Mouse (Mus musculus): Measurements from ENCODE around the gene Olfr279.
"Not testable (repeated sequence)": the region's sequence is repeated elsewhere in the genome, so short reads cannot be mapped to it uniquely, and the experiment has no call there.

Gene Olfr279

DNA sequence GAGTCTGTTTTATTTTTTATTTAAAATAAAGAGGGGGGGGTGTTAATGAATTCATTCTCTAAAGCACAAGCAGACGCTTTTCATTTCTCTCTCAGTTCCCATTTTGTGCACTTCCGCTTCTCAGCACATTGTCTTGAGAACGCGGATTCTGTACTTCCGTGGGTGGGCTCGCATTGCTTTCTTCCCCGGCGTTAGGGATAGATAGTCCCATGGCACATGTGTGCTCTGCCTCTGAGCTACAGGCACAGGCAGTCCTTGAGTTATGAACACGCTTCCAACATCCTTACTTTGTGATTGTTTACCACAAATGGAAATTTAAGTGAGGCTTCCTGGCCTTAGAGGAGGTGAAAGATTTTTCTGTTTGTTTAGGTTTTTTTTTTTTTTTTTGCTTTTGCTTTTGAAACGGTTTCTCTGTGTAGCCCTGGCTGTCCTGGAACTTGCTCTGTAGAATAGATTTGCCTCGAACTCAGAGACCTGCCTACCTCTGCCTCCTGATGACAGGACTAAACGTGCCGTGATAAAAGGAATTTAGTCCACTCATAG, 19.3 kb downstream of the Olfr279 start:
- no peak for DNase-seq

DNA sequence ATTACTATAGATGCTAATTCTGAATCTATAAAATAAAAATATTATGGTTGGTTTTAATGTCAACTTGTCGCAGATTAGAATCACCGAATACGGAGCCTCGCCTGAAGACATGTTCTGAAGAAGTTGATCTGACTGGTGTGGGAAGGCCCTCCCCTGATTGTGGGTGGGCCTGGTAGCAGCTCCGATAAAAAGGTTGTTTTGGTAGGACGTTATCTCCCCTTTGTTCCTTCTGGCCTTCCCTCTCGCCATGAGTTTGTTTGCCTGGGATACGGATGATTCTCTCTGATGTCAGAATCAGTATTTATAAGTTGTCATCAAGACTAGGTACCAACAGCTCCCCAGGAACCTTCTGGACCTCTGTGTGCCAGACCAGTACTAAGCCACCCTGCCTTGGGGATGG, 20.0 kb downstream of the Olfr279 start:
- no peak for DNase-seq

GRCm38 (mm10) chr15:98512799-98513321, 20.7 kb downstream of the Olfr279 start:
- peak; percentile 82 to 84 for DNase-seq

DNA sequence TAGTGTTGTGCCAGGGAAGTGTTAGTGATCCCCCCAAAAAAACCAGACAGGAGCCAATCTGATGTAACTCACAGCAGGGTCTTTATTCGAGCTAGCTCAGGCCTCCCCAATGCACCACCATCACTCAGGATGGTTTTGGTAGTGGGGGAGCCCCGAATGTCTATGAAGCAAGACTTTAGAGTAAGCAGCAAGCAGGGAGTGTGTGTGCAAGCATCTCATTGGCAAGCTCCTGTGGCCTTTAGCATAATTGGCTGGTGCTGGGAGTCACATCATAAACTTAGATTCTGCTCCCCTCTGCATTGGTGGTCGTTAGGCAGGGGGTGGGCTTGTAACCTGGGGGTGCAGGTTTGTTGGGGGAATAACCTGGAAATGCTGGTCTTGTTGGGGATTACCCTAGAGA, 21.5 kb downstream of the Olfr279 start:
- not testable (repeated sequence) for DNase-seq

DNA sequence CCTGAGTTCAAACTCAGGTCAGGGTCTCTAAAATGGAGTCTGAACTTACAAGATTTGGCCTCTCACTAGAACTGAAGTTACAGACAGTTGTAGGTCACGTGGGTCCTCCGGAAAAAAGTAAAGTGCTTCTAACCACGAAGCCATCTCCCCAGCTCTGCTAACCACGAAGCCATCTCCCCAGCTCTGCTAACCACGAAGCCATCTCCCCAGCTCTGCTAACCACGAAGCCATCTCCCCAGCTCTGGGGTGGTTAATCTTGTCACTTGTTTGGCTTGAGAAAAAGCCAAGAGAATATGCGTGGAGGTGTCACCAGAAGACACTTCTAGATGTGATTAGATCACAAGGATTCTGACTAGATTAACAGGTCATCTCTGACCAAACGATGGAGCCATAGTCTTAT, 21.9 kb downstream of the Olfr279 start:
- DNase-seq, result no peak

DNA sequence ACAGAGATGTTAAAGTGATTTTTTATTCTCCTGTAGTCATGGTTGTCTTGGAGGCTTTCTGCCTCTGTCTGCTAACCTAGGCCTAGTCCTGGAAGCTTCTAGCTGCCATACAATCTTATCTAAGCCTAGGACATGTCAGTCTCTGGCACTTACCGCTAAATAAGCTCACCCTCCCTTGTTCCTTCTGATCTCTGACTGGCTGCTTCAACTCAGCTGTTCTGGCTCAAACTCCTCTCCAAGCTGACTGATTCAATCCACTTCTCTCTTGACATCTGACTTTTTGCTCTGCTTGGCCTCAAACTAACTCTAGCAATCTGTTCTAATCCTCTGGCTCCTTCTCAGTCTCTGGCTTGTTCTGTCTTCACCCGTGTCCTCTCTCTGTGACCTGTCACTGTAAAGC, 22.6 kb downstream of the Olfr279 start:
- DNase-seq, result not testable (repeated sequence)

DNA sequence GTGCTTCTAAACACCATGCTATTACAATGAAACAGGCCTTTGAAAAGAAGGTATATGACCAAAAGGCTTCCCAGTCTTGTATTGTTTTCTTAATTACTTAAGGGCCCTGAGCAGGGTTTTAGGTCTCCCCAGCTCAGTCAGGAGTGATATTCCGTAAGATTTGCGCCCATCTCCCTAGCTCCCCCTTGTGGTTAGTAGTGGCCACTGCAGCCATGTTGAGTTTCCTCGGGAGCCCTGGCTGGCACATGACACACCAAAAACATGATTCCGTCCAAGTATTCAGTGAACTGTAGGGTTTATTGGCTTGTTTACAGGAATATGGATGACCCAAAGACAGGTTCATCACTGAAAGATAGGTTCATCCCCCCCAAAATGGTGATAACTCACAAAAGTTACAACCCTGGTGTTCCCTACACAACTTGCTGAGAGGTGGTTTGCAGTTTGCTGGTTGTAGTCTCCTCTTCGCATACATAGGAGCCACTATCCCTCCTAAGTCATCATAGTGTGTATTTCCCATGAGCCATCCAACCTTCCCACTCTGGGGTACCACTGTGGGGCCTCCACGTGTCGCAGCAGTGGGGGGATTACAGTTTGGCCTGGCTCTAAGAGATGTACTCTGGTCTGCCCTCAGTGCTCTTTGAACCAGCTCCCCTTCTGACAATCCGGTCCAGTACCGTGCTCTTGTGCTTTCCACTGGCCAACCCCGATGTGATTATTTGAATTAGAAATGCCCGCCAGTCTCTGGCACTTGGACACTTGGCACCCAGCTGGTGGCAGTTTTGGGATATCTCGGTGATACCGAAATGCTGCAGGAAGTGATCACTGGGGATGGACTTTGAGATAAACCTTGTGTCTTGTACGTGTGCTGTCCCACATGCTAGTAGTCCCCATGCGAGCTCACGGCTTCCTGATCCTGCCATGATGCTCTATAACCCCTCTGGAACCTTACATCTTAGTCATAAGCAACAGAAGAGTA, 25.5 kb downstream of the Olfr279 start:
- peak; percentile 68 to 80 for DNase-seq

DNA sequence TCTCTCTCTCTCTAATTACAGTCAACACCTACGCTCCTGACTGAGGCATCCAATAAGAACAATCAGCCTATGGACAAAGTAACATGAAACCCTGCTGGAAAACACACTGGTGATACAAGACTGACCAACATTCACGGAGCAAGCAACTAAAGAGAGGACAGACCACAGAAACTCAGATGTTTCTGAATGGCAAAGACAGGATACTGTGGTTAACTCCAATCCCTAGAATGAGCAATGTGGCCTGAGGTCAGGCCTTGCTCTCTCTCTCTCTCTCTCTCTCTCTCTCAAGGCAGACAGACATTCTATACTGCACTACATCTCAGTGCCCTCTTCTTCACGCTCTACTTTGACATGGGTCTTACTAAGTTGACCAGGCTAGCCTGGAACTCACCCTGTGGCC, 29.0 kb downstream of the Olfr279 start:
- DNase-seq, result no peak

- DNase-seq, result no peak
These were observed 33.9 kb downstream of the Olfr279 start for GRCm38 (mm10) chr15:98526057-98526456.

DNA sequence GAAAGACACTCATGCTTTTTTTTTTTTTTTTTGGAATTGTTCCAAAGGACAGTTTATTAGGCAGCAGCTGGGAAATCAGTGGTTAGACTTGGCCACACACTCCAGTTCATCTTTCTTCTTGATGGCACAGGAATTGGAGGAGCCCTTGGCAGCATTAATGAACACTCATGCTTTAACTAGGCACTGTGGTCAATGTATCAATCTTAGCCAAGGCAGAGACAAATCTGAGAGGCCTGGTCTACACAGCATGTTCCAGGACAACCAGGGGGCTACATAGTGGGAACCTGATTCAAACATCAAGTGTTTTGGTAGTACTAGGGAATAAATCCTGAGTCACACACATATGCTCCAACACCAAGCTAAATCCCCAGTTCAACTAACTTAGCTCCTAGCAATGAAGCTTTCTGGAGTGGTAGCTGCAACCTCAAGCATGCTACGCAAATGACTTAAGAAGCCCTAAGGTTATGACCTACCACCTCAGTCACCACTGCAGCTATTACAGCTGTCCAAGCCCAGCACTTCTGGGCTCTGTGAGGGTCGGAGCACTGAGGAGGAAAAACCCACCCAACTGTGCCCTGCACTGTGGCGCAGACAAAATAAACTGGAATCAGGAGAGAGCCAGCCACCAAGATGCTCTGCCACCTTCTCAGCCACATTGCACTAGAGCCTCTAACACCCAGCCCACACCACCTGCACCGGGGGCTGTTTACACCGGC, 35.0 kb downstream of the Olfr279 start:
- DNase-seq, result no peak

DNA sequence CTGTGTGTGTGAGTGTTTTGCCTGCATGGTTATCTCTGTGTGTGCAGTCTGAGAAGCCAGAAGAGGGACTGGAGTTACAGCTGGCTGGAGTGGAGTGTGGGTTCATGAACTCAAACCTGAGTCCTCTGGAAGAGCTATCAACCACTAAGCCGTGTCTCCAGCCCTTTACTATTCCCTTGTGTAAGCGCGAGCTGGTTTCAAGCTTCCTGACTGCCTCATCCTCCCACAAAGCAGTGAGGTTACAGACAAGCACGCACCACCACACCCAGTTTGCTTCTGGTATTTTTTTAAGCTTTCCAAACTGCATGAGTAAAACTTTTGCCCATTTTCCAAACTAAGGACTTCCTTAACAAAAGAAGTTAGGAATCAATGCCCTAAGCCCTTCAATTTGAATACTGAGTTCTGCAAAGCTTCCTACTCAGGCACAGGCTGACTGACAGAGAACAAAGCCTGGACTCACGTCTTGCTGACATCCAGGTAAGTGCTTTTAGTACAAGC, 35.9 kb downstream of the Olfr279 start:
- no peak for DNase-seq

DNA sequence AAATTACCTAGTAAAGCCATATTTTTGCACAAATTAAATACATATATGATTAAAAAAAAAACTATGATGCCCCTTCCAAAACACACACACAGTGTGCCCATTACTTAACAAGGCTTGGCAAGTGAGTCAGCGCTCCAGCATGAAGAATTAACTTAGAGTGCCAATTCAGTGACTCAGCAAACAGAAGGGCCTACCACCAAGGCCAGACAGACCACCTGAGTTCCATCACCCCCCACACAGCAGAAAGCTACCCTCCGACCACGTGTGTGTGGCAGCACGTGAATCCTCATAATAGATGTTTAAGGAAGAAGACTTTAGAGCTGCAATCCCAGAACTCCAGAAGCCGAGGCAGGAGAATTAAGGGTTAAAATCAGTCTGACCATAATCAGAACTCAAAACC, 40.1 kb downstream of the Olfr279 start:
- DNase-seq, result peak; percentile 23 to 32

GRCm38 (mm10) chr15:98533035-98533531, 40.9 kb downstream of the Olfr279 start:
- peak; percentile 29 to 37 for DNase-seq

GRCm38 (mm10) chr15:98533881-98534627, 41.9 kb downstream of the Olfr279 start, which contains the start of gene Kansl2:
Gene Kansl2, minus strand, starts transcription at chr15:98534264.
- peak; percentile 99 for DNase-seq

DNA sequence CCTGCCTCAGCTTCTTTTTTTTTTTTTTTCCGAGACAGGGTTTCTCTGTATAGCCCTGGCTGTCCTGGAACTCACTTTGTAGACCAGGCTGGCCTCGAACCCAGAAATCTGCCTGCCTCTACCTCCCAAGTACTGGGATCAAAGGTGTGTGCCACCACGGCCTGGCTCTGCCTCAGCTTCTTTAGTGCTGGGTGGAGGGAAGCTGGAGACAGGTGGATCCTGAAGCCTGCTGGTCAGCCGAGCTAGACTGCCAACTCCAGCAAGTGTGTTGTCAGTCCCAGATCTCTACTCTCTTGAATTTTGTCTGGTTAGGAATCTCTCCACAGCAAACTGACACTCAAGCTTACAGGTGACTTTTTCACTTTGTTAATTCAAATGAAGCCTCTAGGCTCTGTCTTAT, 43.7 kb downstream of the Olfr279 start:
- DNase-seq, result no peak

GRCm38 (mm10) chr15:98536828-98537510, 44.8 kb downstream of the Olfr279 start:
- DNase-seq, result no peak

DNA sequence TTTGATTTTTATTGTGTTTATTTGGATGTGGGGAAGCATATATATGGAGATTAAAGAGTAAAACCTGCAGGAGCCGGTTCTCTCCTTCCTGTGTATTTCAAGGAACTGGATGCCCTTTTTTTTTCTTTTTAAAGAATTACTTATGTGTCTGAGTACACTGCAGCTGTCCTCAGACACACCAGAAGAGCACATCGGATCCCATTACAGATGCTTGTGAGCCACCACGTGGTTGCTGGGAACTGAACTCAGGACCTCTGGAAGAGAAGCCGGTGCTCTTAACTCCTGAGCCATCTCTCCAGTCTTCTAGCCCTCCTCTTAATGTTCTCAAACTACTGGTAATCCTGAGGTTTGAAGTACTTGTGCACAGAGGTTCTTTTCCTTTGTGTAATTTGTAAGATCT, 45.7 kb downstream of the Olfr279 start:
- DNase-seq, result no peak

DNA sequence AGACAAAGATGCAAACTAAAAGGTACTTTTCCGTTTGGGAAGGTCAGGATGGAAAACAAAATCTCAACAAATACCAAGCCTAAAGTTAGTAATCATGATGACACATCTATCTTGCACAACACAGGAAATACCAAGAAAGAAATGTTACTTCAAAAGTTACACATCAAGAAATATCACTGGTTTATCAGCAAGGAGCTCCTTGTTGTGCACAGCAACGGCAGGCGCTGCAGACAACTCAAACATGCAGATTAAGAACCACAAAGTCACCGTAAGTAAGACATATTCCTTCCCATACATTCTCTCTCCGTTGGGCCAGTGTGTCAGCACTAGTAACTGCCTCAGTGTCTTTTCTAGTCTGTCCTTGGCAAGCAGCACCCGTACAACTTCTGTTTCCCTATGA, 48.9 kb downstream of the Olfr279 start:
- no peak for DNase-seq

- no peak for DNase-seq
These were observed 51.1 kb downstream of the Olfr279 start for GRCm38 (mm10) chr15:98543341-98543740.

GRCm38 (mm10) chr15:98545151-98545550, 52.9 kb downstream of the Olfr279 start:
- no peak for DNase-seq

- no peak for DNase-seq
These were observed 54.6 kb downstream of the Olfr279 start for GRCm38 (mm10) chr15:98546843-98547242.
